In genomic region chr11:120048252-120048556, GRCm38 (mm10) we compare ENCODE assay signal across 9 mouse cellular contexts. TPM values are rescaled to one million over a fixed set of nuclear protein-coding genes. Genes with fewer than 3 reads are reported as not detected.
DNase-seq lines count a peak whose midpoint lies in the region; ATAC-seq lines count a peak whose summit lies in the region.
"Had no signal": no experiment of that assay in that cellular context is flagged by ENCODE, and none has a peak within 500 bp of the region (broad histone marks: within the 10 kb centered on the region; RNA-seq: fewer than 3 reads in every experiment).

No protein-coding gene starts in this region.

- 3% methylated on average over 23 of the region's 23 CpGs for WGBS in heart, embryonic 12.5 days
- under 1% methylated on average over 23 of the region's 23 CpGs for WGBS in forebrain, embryonic 15.5 days
- WGBS in limb, embryonic 13.5 days = 2% methylated on average over 23 of the region's 23 CpGs

- H3K27ac ChIP-seq in heart, embryonic 12.5 days (ENCODE audit: poor library complexity, severe bottlenecking) = no peak overlapping the region
- H3K27ac ChIP-seq in forebrain, embryonic 15.5 days (replicated peaks) = peak overlapping the region; percentile 83; the same call in 1 of the 2 replicates
- no peak overlapping the region for H3K27ac ChIP-seq in limb, embryonic 13.5 days

- no peaks in the 10 kb centered on the region for H3K9me3 ChIP-seq in heart, embryonic 12.5 days (replicated peaks)
- no peaks in the 10 kb centered on the region for H3K9me3 ChIP-seq in forebrain, embryonic 15.5 days
- H3K9me3 ChIP-seq in limb, embryonic 13.5 days = no peaks in the 10 kb centered on the region

- peak overlapping the region; percentile 92 for H3K4me2 ChIP-seq in heart, embryonic 12.5 days
- peak overlapping the region; percentile 92 for H3K4me2 ChIP-seq in forebrain, embryonic 15.5 days (replicated peaks)
- peak overlapping the region; percentile 90 for H3K4me2 ChIP-seq in limb, embryonic 13.5 days (replicated peaks)

- peak overlapping the region; percentile 58 for H3K4me3 ChIP-seq in heart, embryonic 12.5 days
- peak overlapping the region; percentile 59 for H3K4me3 ChIP-seq in forebrain, embryonic 15.5 days
- H3K4me3 ChIP-seq in limb, embryonic 13.5 days = peak overlapping the region; percentile 69
- H3K4me3 ChIP-seq: myocyte had no signal

- H3K36me3 ChIP-seq in heart, embryonic 12.5 days = no peaks in the 10 kb centered on the region
- H3K36me3 ChIP-seq in forebrain, embryonic 15.5 days = no peaks in the 10 kb centered on the region
- H3K36me3 ChIP-seq in limb, embryonic 13.5 days = no peaks in the 10 kb centered on the region

- H3K9ac ChIP-seq in heart, embryonic 12.5 days = no peak overlapping the region
- H3K9ac ChIP-seq in forebrain, embryonic 15.5 days (replicated peaks) = peak overlapping the region; percentile 74
- H3K9ac ChIP-seq in limb, embryonic 13.5 days = no peak overlapping the region; the same call in 1 of the 2 replicates

- DNase-seq in heart, adult 11 months = no peak
- peak; percentile 91 for DNase-seq in brain, adult 2 months (ENCODE audit: low read depth, low spot score)
- peak; percentile 63 to 64 for DNase-seq in right cerebral cortex, adult 2 months (ENCODE audit: low spot score in 2 of 2)
- no peak for DNase-seq in spleen, adult 12 weeks (ENCODE audit: low spot score)

- H3K4me1 ChIP-seq in heart, embryonic 12.5 days (replicated peaks) = peaks cover 38% of the 10 kb centered on the region
- H3K4me1 ChIP-seq in forebrain, embryonic 15.5 days = peaks cover 53% of the 10 kb centered on the region
- H3K4me1 ChIP-seq in limb, embryonic 13.5 days = peaks cover 38% of the 10 kb centered on the region

- no peak for ATAC-seq in heart, embryonic 12.5 days (ENCODE audit: insufficient number of reproducible peaks, low FRiP score)
- ATAC-seq in forebrain, embryonic 15.5 days (replicated peaks) = peak; percentile 8; the same call in 1 of the 2 replicates
- ATAC-seq in limb, embryonic 13.5 days (ENCODE audit: low FRiP score, low read depth) = no peak
- no peak for ATAC-seq in inflammation-experienced regulatory T-cells, adult 6 months

- peaks cover 47% of the 10 kb centered on the region for H3K27me3 ChIP-seq in heart, embryonic 12.5 days (replicated peaks)
- no peaks in the 10 kb centered on the region for H3K27me3 ChIP-seq in forebrain, embryonic 15.5 days
- peaks cover 38% of the 10 kb centered on the region for H3K27me3 ChIP-seq in limb, embryonic 13.5 days

RNA-seq across cellular contexts. Expression of gene Aatk, which starts 1.2 kb away (rescaled TPM):
- polyA plus RNA-seq in heart, embryonic 12.5 days (2016; fragmentation: Nextera tagmentation; extraction: Ambion mirVana) = 0.63 and 0.92 TPM in 2 replicates
- 21.9 and 22.5 TPM in 2 replicates for polyA plus RNA-seq in forebrain, embryonic 15.5 days (2015; fragmentation: Nextera tagmentation; extraction: Ambion mirVana)
- 5.2 and 6.1 TPM in 2 replicates for polyA plus RNA-seq in limb, embryonic 13.5 days (2015; fragmentation: Nextera tagmentation; extraction: Ambion mirVana)
- not detected for polyA plus RNA-seq in inflammation-experienced regulatory T-cells, adult 6 months (2017; shearing (Covaris generic))

RNA-seq across cellular contexts. Expression of gene Cep131, which starts 38.4 kb away (rescaled TPM):
- polyA plus RNA-seq in heart, embryonic 12.5 days (2016; fragmentation: Nextera tagmentation; extraction: Ambion mirVana) = 18.7 and 19.2 TPM in 2 replicates
- 34.6 and 35.0 TPM in 2 replicates for polyA plus RNA-seq in forebrain, embryonic 15.5 days (2015; fragmentation: Nextera tagmentation; extraction: Ambion mirVana)
- polyA plus RNA-seq in limb, embryonic 13.5 days (2015; fragmentation: Nextera tagmentation; extraction: Ambion mirVana) = 27.3 and 29.0 TPM in 2 replicates
- under 1 TPM; 0.28 to 0.48 (median 0.29) TPM for polyA plus RNA-seq in inflammation-experienced regulatory T-cells, adult 6 months (2017; shearing (Covaris generic))

RNA-seq across cellular contexts. Expression of gene Tepsin, which starts 50.3 kb away (rescaled TPM):
- 15.5 and 16.8 TPM in 2 replicates for polyA plus RNA-seq in heart, embryonic 12.5 days (2016; fragmentation: Nextera tagmentation; extraction: Ambion mirVana)
- 18.7 and 21.9 TPM in 2 replicates for polyA plus RNA-seq in forebrain, embryonic 15.5 days (2015; fragmentation: Nextera tagmentation; extraction: Ambion mirVana)
- 18.1 and 18.5 TPM in 2 replicates for polyA plus RNA-seq in limb, embryonic 13.5 days (2015; fragmentation: Nextera tagmentation; extraction: Ambion mirVana)
- 10 to 100 TPM in 1 of 3 experiments, 1 to 10 TPM in 2; 8.1 to 12.5 (median 9.3) TPM for polyA plus RNA-seq in inflammation-experienced regulatory T-cells, adult 6 months (2017; shearing (Covaris generic))

RNA-seq across cellular contexts. Expression of gene Ndufaf8, which starts 50.5 kb away (rescaled TPM):
- polyA plus RNA-seq in heart, embryonic 12.5 days (2016; fragmentation: Nextera tagmentation; extraction: Ambion mirVana) = 73.9 and 79.2 TPM in 2 replicates
- polyA plus RNA-seq in forebrain, embryonic 15.5 days (2015; fragmentation: Nextera tagmentation; extraction: Ambion mirVana) = 49.7 and 56.9 TPM in 2 replicates
- 69.3 and 76.9 TPM in 2 replicates for polyA plus RNA-seq in limb, embryonic 13.5 days (2015; fragmentation: Nextera tagmentation; extraction: Ambion mirVana)
- 10 to 100 TPM; 88.3 to 98.3 (median 92.6) TPM for polyA plus RNA-seq in inflammation-experienced regulatory T-cells, adult 6 months (2017; shearing (Covaris generic))

Comparison
In these comparisons a context has a peak if more than half of its experiments do, and no peak if none do; other contexts are left out.
1. DNase-seq: peak in brain, adult 2 months (single experiment) and right cerebral cortex, adult 2 months (2 of 2); none in heart, adult 11 months (single experiment) and spleen, adult 12 weeks (single experiment).
2. RNA of gene Cep131, which starts 38.4 kb away (polyA plus RNA-seq): 34.6 to 35.0 TPM in forebrain, embryonic 15.5 days, 27.3 to 29.0 TPM in limb, embryonic 13.5 days and 18.7 to 19.2 TPM in heart, embryonic 12.5 days; 0.28 to 0.48 TPM in inflammation-experienced regulatory T-cells, adult 6 months; every median in the first group is over 10 times any median in the second.
3. Peak in every context shown above with its lines, with median percentiles within 50 percentile points of each other: H3K4me2 ChIP-seq and H3K4me3 ChIP-seq.